Mouse (Mus musculus): ENCODE data around the gene Clcn2.

DNA sequence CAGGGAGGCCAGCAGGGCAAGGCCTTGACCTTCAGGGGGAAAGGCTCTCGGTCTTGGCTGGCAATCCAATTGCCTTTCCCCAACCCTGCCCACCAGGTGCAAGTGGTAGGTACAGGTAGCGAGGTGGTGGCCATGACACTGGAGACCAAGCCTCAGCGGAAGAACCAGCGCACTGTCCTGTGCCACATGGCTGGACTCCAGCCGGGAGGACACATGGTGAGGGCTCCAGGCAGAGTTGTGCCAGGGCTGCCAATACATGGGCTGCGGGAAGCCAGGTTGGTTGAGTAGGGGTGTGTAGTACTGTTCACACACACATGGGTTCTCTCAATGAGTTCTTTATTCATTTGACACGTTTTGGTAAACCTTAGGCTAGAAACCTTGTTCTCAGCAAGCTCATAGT lies 18.6 kb upstream of the Clcn2 start:
- no peak for TF ChIP-seq POLR2A (IDR thresholded peaks at IDR 0.05; ENCODE audit: low read depth, low read length)
- no peak for TF ChIP-seq CTCF (IDR thresholded peaks at IDR 0.05; ENCODE audit: extremely low read depth, insufficient read depth, insufficient read length, insufficient replicate concordance)

All from spleen, adult 2 months (tissue).